Mouse (Mus musculus) testis, adult 2 months (tissue): Measurements from ENCODE around the gene Ccl26.

Source experiments
- CTCF ChIP-seq: fragments of 200-500 bp; IDR thresholded peaks from 2 replicates; pipeline ENCODE4 v1.5.1; 2012; ENCODE audit warnings: low read depth, mild to moderate bottlenecking, inconsistent platforms, low read length, moderate library complexity; ENCODE audit not compliant: control insufficient read depth, insufficient read depth, insufficient replicate concordance
- POLR2A ChIP-seq: fragments of 200-500 bp; IDR thresholded peaks from 2 replicates; pipeline ENCODE4 v1.6.1; 2012; ENCODE audit warnings: low read depth, mild to moderate bottlenecking, inconsistent platforms, low read length, moderate library complexity; ENCODE audit not compliant: control insufficient read depth

DNA sequence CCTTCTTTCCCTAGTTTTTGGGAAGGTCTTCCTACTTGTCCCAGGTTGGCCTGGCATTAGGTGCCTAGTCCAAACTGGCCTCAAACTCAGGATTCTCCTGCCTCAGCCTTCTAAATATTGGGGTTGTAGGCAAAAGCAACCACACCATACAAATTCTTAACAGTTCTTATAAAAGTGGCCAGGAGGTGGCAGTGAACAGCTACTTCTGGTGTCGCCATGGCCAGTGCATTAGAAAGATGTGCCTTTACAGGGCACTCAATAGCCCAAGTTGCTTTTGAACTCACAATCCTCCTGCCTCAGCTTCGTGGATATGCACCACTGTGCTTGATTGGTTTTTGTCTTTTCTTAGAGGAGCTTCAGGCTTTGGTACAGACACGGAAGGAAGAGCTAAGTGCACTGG is 12.5 kb downstream of the Ccl26 start:
- TF ChIP-seq CTCF (no peak), POLR2A (no peak)
